14 mouse cellular contexts compared by ENCODE assay signal in genomic region chr3:129985335-129985734, GRCm38 (mm10). TPM values are rescaled to one million over a fixed set of nuclear protein-coding genes. Genes with fewer than 3 reads are reported as not detected.
A peak's percentile ranks its signal among the peaks of the same experiment; 100 is the strongest.
DNase-seq lines count a peak whose midpoint lies in the region; ATAC-seq and TF ChIP-seq lines count a peak whose summit lies in the region.
"Had no signal": no experiment of that assay in that cellular context is flagged by ENCODE, and none has a peak within 500 bp of the region (broad histone marks: within the 10 kb centered on the region; RNA-seq: fewer than 3 reads in every experiment).

No protein-coding gene starts in this region.

- no peaks in the 10 kb centered on the region for H3K79me2 ChIP-seq in CH12.LX (replicated peaks; ENCODE audit: control insufficient read depth, extremely low read depth, insufficient read depth, poor library complexity, severe bottlenecking)

- H3K9ac ChIP-seq in forebrain, postnatal 0 days = no peak overlapping the region
- no peak overlapping the region for H3K9ac ChIP-seq in forebrain, embryonic 15.5 days (replicated peaks)
- no peak overlapping the region for H3K9ac ChIP-seq in liver, embryonic 12.5 days
- H3K9ac ChIP-seq in CH12.LX (ENCODE audit: insufficient read depth, low read depth) = no peak overlapping the region
- H3K9ac ChIP-seq: heart, embryonic 12.5 days; neural tube, embryonic 13.5 days had no signal

- TF ChIP-seq POLR2A in CH12.LX (IDR thresholded peaks at IDR 0.05; ENCODE audit: low read depth, low read length) = no peak
- no peak for TF ChIP-seq POLR2A in bone marrow macrophage, adult 2 months (IDR thresholded peaks at IDR 0.05; ENCODE audit: borderline replicate concordance, low read depth, low read length)

- H3K27ac ChIP-seq in forebrain, postnatal 0 days (ENCODE audit: low read depth, low read length) = no peak overlapping the region
- H3K27ac ChIP-seq in forebrain, embryonic 15.5 days (replicated peaks) = no peak overlapping the region
- H3K27ac ChIP-seq in liver, embryonic 12.5 days = no peak overlapping the region
- no peak overlapping the region for H3K27ac ChIP-seq in CH12.LX (ENCODE audit: insufficient read depth, low read depth)
- peak overlapping the region; percentile 32 for H3K27ac ChIP-seq in bone marrow macrophage, adult 2 months (ENCODE audit: insufficient read depth, low read depth, low read length)
- H3K27ac ChIP-seq: macrophage; neural tube, embryonic 13.5 days had no signal

- peak; percentile 38 for TF ChIP-seq CTCF in forebrain, postnatal 0 days (IDR thresholded peaks at IDR 0.05; ENCODE audit: low read depth)
- TF ChIP-seq CTCF in CH12.LX (conservative IDR thresholded peaks at IDR 0.05 in 1 of 2, IDR thresholded peaks at IDR 0.05 in 1 of 2; ENCODE audit: low read depth in 2 of 2, low read length in 2 of 2) = peak in 1 of 2 experiments; percentile 30; a peak in 2 of 4 replicates
- TF ChIP-seq CTCF in bone marrow macrophage, adult 2 months (IDR thresholded peaks at IDR 0.05; ENCODE audit: low read depth, low read length) = no peak

- TF ChIP-seq EP300 in CH12.LX (IDR thresholded peaks at IDR 0.05; ENCODE audit: low read length) = no peak

- H3K36me3 ChIP-seq in forebrain, postnatal 0 days (ENCODE audit: insufficient read depth) = peaks cover 71% of the 10 kb centered on the region
- H3K36me3 ChIP-seq in forebrain, embryonic 15.5 days = peaks cover 77% of the 10 kb centered on the region
- H3K36me3 ChIP-seq in liver, embryonic 12.5 days = peaks cover 80% of the 10 kb centered on the region
- peaks cover 64 to 83% of the 10 kb centered on the region in 2 experiments for H3K36me3 ChIP-seq in CH12.LX (replicated peaks in 1 of 2; ENCODE audit: control insufficient read depth in 1 of 2, insufficient read depth in 1 of 2, low read length in 1 of 2)

- no peak overlapping the region for H3K4me3 ChIP-seq in forebrain, postnatal 0 days (ENCODE audit: low read depth, low read length)
- no peak overlapping the region for H3K4me3 ChIP-seq in forebrain, embryonic 15.5 days
- no peak overlapping the region for H3K4me3 ChIP-seq in liver, embryonic 12.5 days
- H3K4me3 ChIP-seq in CH12.LX (replicated peaks in 1 of 3; ENCODE audit: low read depth in 2 of 3, low read length in 2 of 3, poor library complexity in 1 of 3) = no peak overlapping the region
- no peak overlapping the region for H3K4me3 ChIP-seq in bone marrow macrophage, adult 2 months (ENCODE audit: insufficient read depth, low read length)
- H3K4me3 ChIP-seq: heart, embryonic 12.5 days; neural tube, embryonic 13.5 days had no signal

- WGBS in forebrain, postnatal 0 days = 92% methylated on average over 4 of the region's 4 CpGs
- 95% methylated on average over 4 of the region's 4 CpGs for WGBS in forebrain, embryonic 15.5 days
- WGBS in liver, embryonic 12.5 days (ENCODE audit: insufficient replicate concordance) = 78% methylated on average over 4 of the region's 4 CpGs

- no peaks in the 10 kb centered on the region for H3K27me3 ChIP-seq in forebrain, postnatal 0 days (ENCODE audit: insufficient read depth, low read length)
- no peaks in the 10 kb centered on the region for H3K27me3 ChIP-seq in forebrain, embryonic 15.5 days
- H3K27me3 ChIP-seq in liver, embryonic 12.5 days (replicated peaks) = no peaks in the 10 kb centered on the region
- H3K27me3 ChIP-seq in CH12.LX (replicated peaks) = no peaks in the 10 kb centered on the region
- H3K27me3 ChIP-seq: heart, embryonic 12.5 days; neural tube, embryonic 13.5 days had no signal

- ATAC-seq in forebrain, postnatal 0 days = no peak
- no peak for ATAC-seq in forebrain, embryonic 15.5 days (replicated peaks)
- ATAC-seq in liver, embryonic 12.5 days = no peak; the same call in 1 of the 2 replicates
- ATAC-seq: intestine, embryonic 16.5 days; midbrain, embryonic 16.5 days had no signal

- H3K4me2 ChIP-seq in forebrain, postnatal 0 days (ENCODE audit: low read depth) = no peak overlapping the region
- H3K4me2 ChIP-seq in forebrain, embryonic 15.5 days (replicated peaks) = no peak overlapping the region
- no peak overlapping the region for H3K4me2 ChIP-seq in liver, embryonic 12.5 days
- H3K4me2 ChIP-seq in CH12.LX (ENCODE audit: insufficient read depth, low read depth, poor library complexity, severe bottlenecking) = no peak overlapping the region
- H3K4me2 ChIP-seq: heart, embryonic 12.5 days; neural tube, embryonic 13.5 days had no signal

- no peak for DNase-seq in forebrain, postnatal 0 days
- DNase-seq in liver (peak; percentile 29), CH12.LX (ENCODE audit: extremely low read depth) (no peak)
- DNase-seq in spleen, adult 18-20 months = no peak
- no peak for DNase-seq in left cerebral cortex, adult 18-20 months (ENCODE audit: low spot score in 2 of 2)
- DNase-seq: adrenal gland, adult 8-10 months had no signal

- dilution Hi-C loops in CH12.LX (cut with MboI; ENCODE audit: extremely low pct_ligation_motif_present, extremely low pct_unique_long_range_greater_than_20kb, low sequenced_read_pairs) = no loop called here

- H3K4me1 ChIP-seq in forebrain, postnatal 0 days (ENCODE audit: insufficient read depth) = no peaks in the 10 kb centered on the region
- no peaks in the 10 kb centered on the region for H3K4me1 ChIP-seq in forebrain, embryonic 15.5 days
- no peaks in the 10 kb centered on the region for H3K4me1 ChIP-seq in liver, embryonic 12.5 days
- H3K4me1 ChIP-seq in CH12.LX (ENCODE audit: control insufficient read depth in 1 of 2, insufficient read depth in 2 of 2) = no peaks in the 10 kb centered on the region
- peaks cover 8% of the 10 kb centered on the region for H3K4me1 ChIP-seq in bone marrow macrophage, adult 2 months (ENCODE audit: control insufficient read depth, insufficient read depth, low read length)
- H3K4me1 ChIP-seq: neural tube, embryonic 13.5 days had no signal

- in situ Hi-C loops in CH12.LX (cut with MboI; ENCODE audit: low pct_ligation_motif_present, low pct_unique_long_range_greater_than_20kb, low sequenced_read_pairs) = no loop called here

- H3K9me3 ChIP-seq in forebrain, postnatal 0 days (ENCODE audit: low read length) = no peaks in the 10 kb centered on the region
- H3K9me3 ChIP-seq in forebrain, embryonic 15.5 days = no peaks in the 10 kb centered on the region
- no peaks in the 10 kb centered on the region for H3K9me3 ChIP-seq in liver, embryonic 12.5 days (replicated peaks)
- H3K9me3 ChIP-seq in CH12.LX (replicated peaks; ENCODE audit: low read length) = peaks cover 3% of the 10 kb centered on the region
- H3K9me3 ChIP-seq: heart, embryonic 12.5 days; neural tube, embryonic 13.5 days had no signal

- TF ChIP-seq RAD21 in CH12.LX (IDR thresholded peaks at IDR 0.05; ENCODE audit: low read depth, low read length) = peak; percentile 1

TF ChIP-seq in CH12.LX, 34 proteins besides CTCF, POLR2A, EP300 and RAD21:
- TF ChIP-seq TCF12 (IDR thresholded peaks at IDR 0.05; ENCODE audit: low read depth, low read length) (no peak), ZMIZ1 (IDR thresholded peaks at IDR 0.05; ENCODE audit: low read depth, low read length) (no peak), POLR2AphosphoS2 (IDR thresholded peaks at IDR 0.05; ENCODE audit: low read depth, low read length) (no peak), MXI1 (IDR thresholded peaks at IDR 0.05; ENCODE audit: low read depth, low read length) (no peak), USF2 (conservative IDR thresholded peaks at IDR 0.05; ENCODE audit: low read depth, low read length) (no peak), USF1 (IDR thresholded peaks at IDR 0.05; ENCODE audit: low read depth, low read length) (no peak), IRF4 (IDR thresholded peaks at IDR 0.05; ENCODE audit: low read depth, low read length) (no peak)

RNA-seq across cellular contexts. Expression of gene Mcub, which starts 15.3 kb away (rescaled TPM):
- 6.9 and 8.5 TPM in 2 replicates for total RNA-seq in forebrain, postnatal 0 days (2014; rRNA removed)
- polyA plus RNA-seq in forebrain, postnatal 0 days (2015; fragmentation: Nextera tagmentation; extraction: Ambion mirVana) = 10.3 and 10.9 TPM in 2 replicates
- 6.0 and 7.6 TPM in 2 replicates for polyA plus RNA-seq in forebrain, embryonic 15.5 days (2015; fragmentation: Nextera tagmentation; extraction: Ambion mirVana)
- polyA plus RNA-seq in liver, embryonic 12.5 days (2016; fragmentation: Nextera tagmentation; extraction: Ambion mirVana) = 6.5 and 6.6 TPM in 2 replicates
- total RNA-seq in CH12.LX (2012; rRNA removed) (1.4 and 3.7 TPM in 2 replicates), CH12.LX (2014; rRNA removed) (3.8 and 4.1 TPM in 2 replicates)
- polyA plus RNA-seq in CH12.LX (2012; ENCODE audit: insufficient read length, low read depth) = 1.3 and 2.9 TPM in 2 replicates
- polyA plus RNA-seq in bone marrow macrophage, adult 2 months (2012; ENCODE audit: insufficient read depth, insufficient read length, missing spikeins) = 69.0 and 77.0 TPM in 2 replicates
- 1 to 10 TPM; 1.0 to 2.4 TPM for total RNA-seq in left cerebral cortex, adult 18-20 months (2021)
